Mouse (Mus musculus) limb, embryonic 13.5 days (tissue): ENCODE results near the gene Boll. TPM values are rescaled to one million over a fixed set of nuclear protein-coding genes. Genes with fewer than 3 reads are reported as not detected.

Source experiments
- polyA plus RNA-seq: library from polyadenylated mRNA; unstranded; fragments of >200 nt; fragmentation: Nextera tagmentation; extraction: Ambion mirVana; gene quantifications from 2 replicates; pipeline ENCODE4 v1.2.1, GENCODE M21; 2015

Boll gene
- polyA plus RNA-seq, 1 experiment from 2014 or later, result 0.42 TPM

Other genes starting within 250 kb of the Boll start
- 158 and 171 TPM in 2 replicates for gene Mob4, start 232.2 kb downstream of the Boll start, polyA plus RNA-seq
- 34.5 and 37.0 TPM in 2 replicates for gene Rftn2, start 136.7 kb downstream of the Boll start, polyA plus RNA-seq
- 2.5 and 2.7 TPM in 2 replicates for gene Mars2, start 126.3 kb downstream of the Boll start, polyA plus RNA-seq
- gene Plcl1, start 42.5 kb upstream of the Boll start, polyA plus RNA-seq, result 1.3 TPM in 2 replicates